Mouse (Mus musculus) brown adipose tissue, adult 24 weeks (tissue): Measurements from ENCODE around the gene Ptprc. TPM values are rescaled to one million over a fixed set of nuclear protein-coding genes. Genes with fewer than 3 reads are reported as not detected.
A peak's percentile ranks its signal among the peaks of the same experiment; 100 is the strongest.

Experiments used
- H3K27ac ChIP-seq: fragments of 200-500 bp; replicated peaks from 2 replicates; pipeline ENCODE4 v1.5.1; 2012; ENCODE audit warnings: low read depth, mild to moderate bottlenecking, low read length
- H3K4me1 ChIP-seq: fragments of 200-500 bp; 2 replicates; pipeline ENCODE4 v1.6.1; 2012; ENCODE audit warnings: low read length, mixed read lengths; ENCODE audit not compliant: control insufficient read depth, insufficient read depth, insufficient read length
- H3K4me3 ChIP-seq: fragments of 200-500 bp; 2 replicates; pipeline ENCODE4 v1.5.1; 2012; ENCODE audit warnings: low read depth, mild to moderate bottlenecking, low read length, moderate library complexity; ENCODE audit not compliant: insufficient read depth
- polyA plus RNA-seq: library from polyadenylated mRNA; stranded (reverse); fragments of >200 nt; gene quantifications from 2 replicates; pipeline ENCODE4 v1.2.4, GENCODE M21; 2012; ENCODE audit not compliant: missing spikeins, insufficient read depth, insufficient read length

Ptprc gene
- polyA plus RNA-seq, 1 experiment = 6.1 TPM

GRCm38 (mm10) chr1:138135637-138136372, 39.7 kb downstream of the Ptprc start:
- peak overlapping the region; percentile 36; the same call in 1 of the 2 replicates for H3K27ac ChIP-seq
- H3K4me3 ChIP-seq = 0 out of 2 replicates have a peak overlapping the region, but pooled peaks have one; percentile 2
- no peaks in the 10 kb centered on the region for H3K4me1 ChIP-seq

- H3K4me1 ChIP-seq = no peaks in the 10 kb centered on the region
- H3K27ac ChIP-seq = no peak overlapping the region
- H3K4me3 ChIP-seq = no peak overlapping the region
Measured at GRCm38 (mm10) chr1:138135117-138135516, 40.4 kb downstream of the Ptprc start.

GRCm38 (mm10) chr1:138134324-138134723, 41.2 kb downstream of the Ptprc start:
- Histone ChIP-seq H3K4me1 (no peaks in the 10 kb centered on the region), H3K27ac (no peak overlapping the region), H3K4me3 (no peak overlapping the region)

- Histone ChIP-seq H3K4me3 (no peak overlapping the region), H3K27ac (no peak overlapping the region)
Measured at GRCm38 (mm10) chr1:138131739-138132138, 43.8 kb downstream of the Ptprc start.

GRCm38 (mm10) chr1:138130145-138130544, 45.4 kb downstream of the Ptprc start:
- H3K4me1 ChIP-seq = no peaks in the 10 kb centered on the region
- no peak overlapping the region for H3K4me3 ChIP-seq
- no peak overlapping the region for H3K27ac ChIP-seq

More at GRCm38 (mm10) chr1:138131739-138132138, 43.8 kb downstream of the Ptprc start:
- no peaks in the 10 kb centered on the region for H3K4me1 ChIP-seq

- Histone ChIP-seq H3K4me3 (no peak overlapping the region), H3K4me1 (no peaks in the 10 kb centered on the region), H3K27ac (no peak overlapping the region)
Measured at GRCm38 (mm10) chr1:138126843-138127242, 48.7 kb downstream of the Ptprc start.

GRCm38 (mm10) chr1:138125281-138125680, 50.2 kb downstream of the Ptprc start:
- Histone ChIP-seq H3K27ac (no peak overlapping the region), H3K4me1 (no peaks in the 10 kb centered on the region), H3K4me3 (no peak overlapping the region)

GRCm38 (mm10) chr1:138123866-138124265, 51.6 kb downstream of the Ptprc start:
- Histone ChIP-seq H3K27ac (no peak overlapping the region), H3K4me3 (no peak overlapping the region), H3K4me1 (no peaks in the 10 kb centered on the region)

GRCm38 (mm10) chr1:138119895-138120294, 55.6 kb downstream of the Ptprc start:
- Histone ChIP-seq H3K4me3 (no peak overlapping the region), H3K4me1 (no peaks in the 10 kb centered on the region), H3K27ac (no peak overlapping the region)

GRCm38 (mm10) chr1:138093219-138093618, 82.3 kb downstream of the Ptprc start:
- Histone ChIP-seq H3K4me1 (no peaks in the 10 kb centered on the region), H3K4me3 (no peak overlapping the region), H3K27ac (no peak overlapping the region)

GRCm38 (mm10) chr1:138085810-138086209, 89.7 kb downstream of the Ptprc start:
- Histone ChIP-seq H3K4me1 (no peaks in the 10 kb centered on the region), H3K4me3 (no peak overlapping the region), H3K27ac (no peak overlapping the region)

- no peak overlapping the region for H3K4me3 ChIP-seq
- no peaks in the 10 kb centered on the region for H3K4me1 ChIP-seq
- no peak overlapping the region for H3K27ac ChIP-seq
Measured at GRCm38 (mm10) chr1:138083707-138084106, 91.8 kb downstream of the Ptprc start.

- Histone ChIP-seq H3K4me3 (no peak overlapping the region), H3K4me1 (no peaks in the 10 kb centered on the region), H3K27ac (no peak overlapping the region)
Measured at GRCm38 (mm10) chr1:138080308-138080707, 95.2 kb downstream of the Ptprc start.

GRCm38 (mm10) chr1:138044196-138044945, 131.1 kb downstream of the Ptprc start:
- Histone ChIP-seq H3K27ac (no peak overlapping the region), H3K4me1 (no peaks in the 10 kb centered on the region), H3K4me3 (no peak overlapping the region)

- H3K27ac ChIP-seq = no peak overlapping the region
- H3K4me1 ChIP-seq = no peaks in the 10 kb centered on the region
- no peak overlapping the region for H3K4me3 ChIP-seq
Measured at GRCm38 (mm10) chr1:138040556-138040955, 135.0 kb downstream of the Ptprc start.

- H3K4me3 ChIP-seq = no peak overlapping the region
- H3K27ac ChIP-seq = no peak overlapping the region
- no peaks in the 10 kb centered on the region for H3K4me1 ChIP-seq
Measured at GRCm38 (mm10) chr1:138039201-138039600, 136.3 kb downstream of the Ptprc start.
